Mouse (Mus musculus): ENCODE measurements around the gene Irak4. TPM values are rescaled to one million over a fixed set of nuclear protein-coding genes. Genes with fewer than 3 reads are reported as not detected.

Gene Irak4
- polyA plus RNA-seq, 1 experiment, result 9.0 TPM

GRCm38 (mm10) chr15:94542567-94543408 is 655 bp upstream of the Irak4 start:
- no peak for TF ChIP-seq GATA1 (IDR thresholded peaks at IDR 0.05; ENCODE audit: low read length)

- no peak for TF ChIP-seq GATA1 (IDR thresholded peaks at IDR 0.05; ENCODE audit: low read length)
Observed at GRCm38 (mm10) chr15:94544052-94544636, 701 bp downstream of the Irak4 start.

- TF ChIP-seq GATA1 (IDR thresholded peaks at IDR 0.05; ENCODE audit: low read length), result no peak
Observed at GRCm38 (mm10) chr15:94544844-94545243, 1.4 kb downstream of the Irak4 start.

- no peak for TF ChIP-seq GATA1 (IDR thresholded peaks at IDR 0.05; ENCODE audit: low read length)
Observed at GRCm38 (mm10) chr15:94553536-94553935, 10.1 kb downstream of the Irak4 start.

GRCm38 (mm10) chr15:94557442-94557841 is 14.0 kb downstream of the Irak4 start:
- TF ChIP-seq GATA1 (IDR thresholded peaks at IDR 0.05; ENCODE audit: low read length), result no peak

GRCm38 (mm10) chr15:94558895-94559656 is 15.6 kb downstream of the Irak4 start:
- no peak for TF ChIP-seq GATA1 (IDR thresholded peaks at IDR 0.05; ENCODE audit: low read length)

- TF ChIP-seq GATA1 (IDR thresholded peaks at IDR 0.05; ENCODE audit: low read length), result no peak
Observed at GRCm38 (mm10) chr15:94564909-94565308, 21.5 kb downstream of the Irak4 start.

- no peak for TF ChIP-seq GATA1 (IDR thresholded peaks at IDR 0.05; ENCODE audit: low read length)
Observed at GRCm38 (mm10) chr15:94565854-94566253, 22.4 kb downstream of the Irak4 start.

GRCm38 (mm10) chr15:94568496-94569182 is 25.2 kb downstream of the Irak4 start:
- no peak for TF ChIP-seq GATA1 (IDR thresholded peaks at IDR 0.05; ENCODE audit: low read length)

- no peak for TF ChIP-seq GATA1 (IDR thresholded peaks at IDR 0.05; ENCODE audit: low read length)
Observed at GRCm38 (mm10) chr15:94571501-94571900, 28.1 kb downstream of the Irak4 start.

- no peak for TF ChIP-seq GATA1 (IDR thresholded peaks at IDR 0.05; ENCODE audit: low read length)
Observed at GRCm38 (mm10) chr15:94572746-94573145, 29.3 kb downstream of the Irak4 start.

- TF ChIP-seq GATA1 (IDR thresholded peaks at IDR 0.05; ENCODE audit: low read length), result no peak
Observed at GRCm38 (mm10) chr15:94574566-94575268, 31.3 kb downstream of the Irak4 start.

GRCm38 (mm10) chr15:94582000-94582593 is 38.7 kb downstream of the Irak4 start:
- no peak for TF ChIP-seq GATA1 (IDR thresholded peaks at IDR 0.05; ENCODE audit: low read length)

GRCm38 (mm10) chr15:94583153-94583552 is 39.7 kb downstream of the Irak4 start:
- no peak for TF ChIP-seq GATA1 (IDR thresholded peaks at IDR 0.05; ENCODE audit: low read length)

- no peak for TF ChIP-seq GATA1 (IDR thresholded peaks at IDR 0.05; ENCODE audit: low read length)
Observed at GRCm38 (mm10) chr15:94584738-94585137, 41.3 kb downstream of the Irak4 start.

Data from G1E-ER4 (cell line).